Mouse (Mus musculus) heart, adult 11 months (tissue): ENCODE measurements around the gene Rassf1.

Experiments used
- DNase-seq: peaks from one replicate; pipeline ENCODE4 v3.0.0; 2022

The Rassf1 gene

GRCm38 (mm10) chr9:107581584-107581983, 30.2 kb downstream of the Rassf1 start:
- no peak for DNase-seq

DNA sequence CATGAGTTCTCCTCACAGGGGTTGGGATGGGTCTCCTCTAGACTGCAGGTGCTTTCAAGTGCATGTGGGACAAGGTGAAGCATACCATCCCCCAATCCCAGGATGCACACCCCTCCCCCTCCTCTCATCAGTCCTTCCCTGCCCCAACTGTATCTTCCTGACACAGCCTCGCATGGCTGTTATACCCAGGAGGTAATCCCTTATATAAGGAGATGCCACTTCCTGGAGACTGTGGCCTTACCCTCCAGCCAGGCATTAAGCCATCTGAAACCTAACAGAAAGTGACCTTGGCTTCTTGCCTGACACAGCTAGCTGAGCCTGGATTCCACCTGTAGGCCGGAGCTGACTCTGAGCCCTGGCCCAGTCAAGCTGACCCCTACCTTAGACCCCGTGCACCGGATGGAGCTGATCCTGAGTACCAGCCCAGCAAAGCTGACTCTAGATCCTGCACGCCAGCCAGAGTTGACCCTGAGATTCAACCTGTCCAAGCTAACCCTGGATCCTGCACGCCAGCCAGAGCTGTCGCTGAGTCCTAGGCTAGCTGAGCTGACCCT, 31.2 kb downstream of the Rassf1 start:
- peak; percentile 94 for DNase-seq

DNA sequence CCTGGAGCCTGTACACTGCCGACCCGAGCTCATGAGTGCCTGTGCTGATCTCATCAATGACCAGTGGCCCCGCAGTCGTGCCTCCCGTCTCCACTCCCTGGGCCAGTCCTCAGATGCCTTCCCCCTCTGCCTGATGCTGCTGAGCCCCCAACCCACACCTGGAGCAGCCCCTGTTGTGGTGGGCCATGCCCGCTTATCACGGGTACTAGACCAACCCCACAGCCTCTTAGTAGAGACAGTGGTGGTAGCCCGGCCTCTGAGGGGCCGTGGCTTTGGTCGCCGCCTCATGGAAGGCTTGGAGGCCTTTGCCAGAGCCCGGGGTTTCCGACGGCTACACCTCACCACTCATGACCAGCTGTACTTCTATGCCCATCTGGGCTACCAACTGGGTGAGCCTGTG, 31.8 kb downstream of the Rassf1 start:
- DNase-seq: peak; percentile 94

- no peak for DNase-seq
Observed at GRCm38 (mm10) chr9:107586504-107586903, 35.1 kb downstream of the Rassf1 start.

DNA sequence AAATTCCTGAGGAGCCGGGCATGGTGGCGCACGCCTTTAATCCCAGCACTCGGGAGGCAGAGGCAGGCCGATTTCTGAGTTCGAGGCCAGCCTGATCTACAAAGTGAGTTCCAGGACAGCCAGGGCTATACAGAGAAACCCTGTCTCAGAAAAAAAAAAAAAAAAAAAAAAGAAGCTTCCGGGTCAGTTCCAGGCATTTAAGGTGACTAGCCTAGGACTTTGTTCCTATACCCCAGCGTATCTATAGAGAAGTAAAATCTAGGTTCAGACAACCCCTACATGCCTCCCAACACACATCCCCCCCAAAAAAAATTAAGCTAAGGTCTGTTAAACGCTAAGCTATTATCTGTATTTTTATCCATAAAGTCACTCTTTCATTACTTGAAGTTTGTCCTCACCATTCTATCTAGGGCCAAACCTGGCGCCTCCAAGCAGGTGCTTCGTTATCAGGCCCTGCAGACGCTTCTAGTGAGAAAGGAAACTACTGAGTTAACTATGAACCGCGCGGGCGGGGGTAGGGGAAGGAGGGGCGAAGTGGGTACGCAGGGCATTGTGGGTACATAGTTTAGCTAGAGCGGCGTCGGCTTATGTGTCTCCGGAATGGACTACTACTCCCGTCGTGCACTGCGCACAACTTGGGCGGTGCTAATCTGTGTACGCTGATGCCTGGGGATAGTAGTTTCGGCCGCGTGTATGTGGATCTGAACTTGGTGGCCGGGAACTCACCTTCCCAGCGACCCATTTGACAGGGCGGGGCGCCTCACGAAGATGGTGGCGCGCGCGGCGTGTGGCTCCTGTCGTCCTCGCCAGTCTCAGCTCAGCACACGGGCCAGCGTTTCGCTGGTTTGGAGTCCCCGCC, 35.8 kb downstream of the Rassf1 start, which contains the start of gene Ifrd2:
TSS of gene Ifrd2 (plus strand) at position 669 of the 859 bp plus-strand sequence.
- peak; percentile 100 for DNase-seq

DNA sequence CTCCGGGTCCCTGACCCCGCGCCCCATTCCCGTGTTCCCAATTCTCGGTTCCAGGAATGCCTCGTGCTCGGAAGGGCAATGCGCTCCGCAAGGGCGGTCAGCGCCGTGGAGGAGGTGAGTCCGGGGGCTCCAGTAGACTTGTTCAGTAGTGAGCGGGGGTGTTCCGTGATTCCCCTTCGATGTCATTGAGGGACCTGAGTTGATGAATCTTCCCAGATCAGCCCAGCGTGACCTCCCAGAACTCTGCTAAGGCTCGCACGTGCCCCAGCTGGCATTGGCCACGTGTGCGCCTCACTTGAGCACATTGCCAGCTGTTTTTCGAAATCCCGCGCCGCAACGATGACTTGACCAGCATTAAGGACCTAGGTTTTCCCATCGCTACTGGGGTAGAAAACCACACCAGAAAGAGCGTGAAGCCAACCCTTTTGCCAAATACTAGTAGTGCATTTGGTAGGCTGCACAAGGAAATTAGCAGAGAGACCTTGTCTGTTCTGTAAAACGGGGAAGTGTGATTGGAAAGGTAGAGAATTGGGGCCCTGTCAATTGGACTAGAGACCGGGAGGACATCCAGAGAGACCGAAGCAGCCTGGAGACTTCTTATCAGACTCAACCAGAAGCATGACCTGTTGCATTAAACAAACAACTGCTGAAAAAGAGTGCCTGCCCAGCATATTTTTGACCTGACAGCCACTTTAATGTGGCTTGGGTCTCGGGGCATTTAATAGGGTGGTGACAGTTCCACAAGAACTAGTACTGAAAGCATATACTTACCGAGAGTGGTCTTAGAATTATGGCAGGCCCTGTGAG, 36.7 kb downstream of the Rassf1 start:
- DNase-seq: no peak

- DNase-seq: peak; percentile 97
Observed at GRCm38 (mm10) chr9:107590058-107590772, 38.9 kb downstream of the Rassf1 start.

DNA sequence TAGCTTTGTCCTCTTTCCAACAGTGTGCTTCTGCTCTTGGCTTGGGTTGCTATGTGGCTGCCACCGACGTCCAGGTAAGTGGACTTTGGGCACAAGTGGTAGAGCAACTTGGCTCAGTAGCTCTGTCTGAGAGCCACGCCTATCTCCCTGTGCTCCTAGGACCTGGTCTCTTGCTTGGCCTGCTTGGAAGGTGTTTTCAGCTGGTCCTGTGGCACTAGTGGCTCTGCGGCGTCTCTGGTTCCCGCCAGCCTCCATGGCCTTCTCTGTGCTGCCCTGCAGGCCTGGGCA, 39.4 kb downstream of the Rassf1 start:
- DNase-seq: no peak

- DNase-seq: peak; percentile 98
Observed at GRCm38 (mm10) chr9:107593101-107593976, 42.0 kb downstream of the Rassf1 start.

DNA sequence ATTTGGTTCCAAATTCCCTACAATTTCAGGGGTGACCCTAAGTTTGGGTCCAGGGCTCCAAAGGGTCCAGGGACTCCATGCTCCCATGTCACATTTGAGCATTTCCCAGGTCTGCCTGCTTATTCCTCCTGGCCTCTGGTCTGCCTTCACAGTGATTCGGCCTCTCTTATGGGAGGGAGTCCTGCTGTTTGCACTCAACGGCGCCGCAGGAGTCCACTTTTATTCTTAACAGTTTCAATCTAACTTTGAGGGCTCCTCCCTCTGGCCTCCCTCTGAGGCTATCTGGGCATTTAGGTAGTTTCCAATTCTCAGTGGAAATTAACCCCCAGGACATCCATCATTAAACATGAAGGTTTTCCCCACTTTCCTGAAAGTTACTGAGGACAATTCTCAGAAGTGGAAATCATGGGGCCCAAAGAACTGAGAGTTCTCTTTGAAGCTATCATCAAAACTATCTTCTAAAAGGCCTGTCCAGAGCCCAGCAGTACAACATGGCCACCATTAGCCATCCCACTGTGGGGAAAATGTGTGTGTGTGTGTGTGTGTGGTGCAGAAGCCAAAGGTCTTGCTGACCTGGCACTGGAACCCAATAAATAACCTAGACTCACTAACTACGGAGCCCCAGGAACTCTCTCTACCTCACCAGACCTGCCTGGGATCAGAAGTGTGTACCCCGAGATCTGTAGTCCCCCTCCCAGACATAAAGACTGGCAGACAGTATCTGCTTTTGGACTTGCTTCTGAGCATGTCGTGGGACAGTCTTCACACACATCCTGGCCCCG, 43.1 kb downstream of the Rassf1 start:
- DNase-seq: no peak

DNA sequence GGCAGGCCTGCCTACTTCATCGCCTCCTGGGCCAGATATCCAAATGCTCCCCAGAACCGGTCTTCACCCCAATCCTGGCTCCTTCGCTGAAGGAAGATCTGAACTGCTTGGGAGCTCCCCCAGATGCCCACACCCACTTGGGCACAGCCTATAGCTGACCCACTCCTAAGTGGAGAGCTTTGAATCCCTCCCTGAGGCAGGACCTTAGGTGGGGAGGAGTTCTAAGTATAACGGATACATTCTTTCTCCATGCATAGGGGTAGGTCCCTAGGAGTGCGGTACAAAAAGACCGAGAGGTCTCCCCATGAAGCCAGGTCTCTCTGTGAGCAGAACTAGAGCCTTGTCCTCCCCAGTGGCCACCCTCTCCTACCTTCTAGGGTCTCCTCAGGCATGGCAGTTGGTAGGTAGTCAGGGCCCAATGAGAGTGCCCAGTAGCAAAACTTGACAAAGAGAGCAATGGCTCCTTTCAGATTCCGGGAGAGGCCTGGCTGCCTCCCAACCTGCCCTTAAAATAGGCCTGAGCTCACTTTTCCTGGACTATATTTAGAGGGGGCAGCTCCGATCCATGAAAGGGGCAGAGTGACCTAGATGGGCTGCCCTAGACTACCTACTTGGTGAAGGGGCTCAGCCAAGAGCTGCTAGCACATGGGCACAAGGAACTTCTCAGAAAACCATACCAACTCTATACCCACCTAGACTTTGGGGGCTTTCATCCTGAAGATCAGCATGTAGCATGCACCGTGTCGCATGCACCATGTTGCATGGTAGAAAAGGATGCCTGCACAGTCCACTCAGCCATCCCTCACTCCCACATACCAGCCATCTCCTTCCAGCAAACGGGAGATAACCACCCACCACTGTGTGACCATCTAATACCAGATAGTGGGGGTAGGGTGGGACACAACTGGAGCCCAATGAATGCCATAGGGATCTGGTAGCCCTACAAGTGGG, 45.5 kb downstream of the Rassf1 start:
- peak; percentile 98 for DNase-seq

- no peak for DNase-seq
Observed at GRCm38 (mm10) chr9:107598385-107598784, 47.0 kb downstream of the Rassf1 start.

DNA sequence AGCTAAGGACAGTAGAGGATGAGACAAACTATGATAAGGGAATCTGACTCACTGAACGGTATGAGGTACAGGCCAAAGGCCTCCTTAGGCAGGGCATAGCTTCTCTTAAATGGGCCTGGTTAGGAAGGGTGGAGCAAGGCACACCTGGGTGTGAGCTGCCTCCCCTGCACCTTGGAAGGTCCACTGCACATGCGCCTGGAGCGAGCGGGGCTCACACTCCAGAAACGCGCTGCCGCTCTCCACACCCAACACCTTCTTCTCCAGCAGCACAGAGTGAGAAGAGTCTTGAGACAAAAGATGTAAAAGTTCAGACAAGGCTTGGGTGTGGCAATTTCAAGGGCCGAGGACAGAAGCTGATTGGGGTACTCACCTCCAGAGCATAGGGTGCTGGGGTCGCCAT, 48.1 kb downstream of the Rassf1 start:
- no peak for DNase-seq

DNA sequence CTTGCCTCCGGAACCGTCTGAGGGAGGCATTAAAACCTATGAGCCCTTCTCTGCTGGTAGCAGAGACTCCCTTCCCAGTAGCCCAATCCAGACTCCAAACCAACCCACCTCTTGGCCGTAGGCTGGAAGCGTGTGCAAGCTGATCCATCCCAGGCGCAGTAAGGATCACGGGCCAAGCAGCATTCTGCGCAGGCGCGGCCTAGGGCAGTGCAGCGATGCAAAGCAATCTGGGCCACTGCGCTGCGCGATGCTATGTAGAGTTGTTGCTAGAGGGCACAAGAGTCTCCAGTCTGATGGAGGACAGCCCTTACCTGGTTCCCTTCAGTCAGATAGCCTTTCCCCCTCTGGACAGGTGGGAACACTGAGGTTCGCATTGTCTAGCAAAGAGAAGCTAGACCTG, 48.5 kb downstream of the Rassf1 start:
- DNase-seq: no peak

DNA sequence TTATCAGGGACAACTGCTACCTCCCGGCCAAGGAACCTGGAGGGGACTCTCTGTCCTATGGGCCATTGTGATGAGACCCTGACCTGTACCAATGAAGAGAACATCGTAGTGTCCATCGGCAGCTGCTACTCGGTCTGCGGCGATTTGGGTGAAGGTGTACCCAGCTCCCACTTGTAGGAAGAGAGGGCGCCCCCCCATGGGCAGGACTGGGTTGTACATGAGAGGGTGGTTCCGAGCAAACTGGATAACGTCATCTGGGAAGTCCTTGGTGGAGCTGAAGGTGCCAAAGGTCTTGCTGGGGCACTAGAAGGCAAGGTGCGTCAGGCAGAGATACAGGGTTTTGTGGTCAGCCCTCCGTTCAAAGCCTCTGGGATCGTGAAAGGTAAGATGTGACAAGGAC, 49.4 kb downstream of the Rassf1 start:
- no peak for DNase-seq

DNA sequence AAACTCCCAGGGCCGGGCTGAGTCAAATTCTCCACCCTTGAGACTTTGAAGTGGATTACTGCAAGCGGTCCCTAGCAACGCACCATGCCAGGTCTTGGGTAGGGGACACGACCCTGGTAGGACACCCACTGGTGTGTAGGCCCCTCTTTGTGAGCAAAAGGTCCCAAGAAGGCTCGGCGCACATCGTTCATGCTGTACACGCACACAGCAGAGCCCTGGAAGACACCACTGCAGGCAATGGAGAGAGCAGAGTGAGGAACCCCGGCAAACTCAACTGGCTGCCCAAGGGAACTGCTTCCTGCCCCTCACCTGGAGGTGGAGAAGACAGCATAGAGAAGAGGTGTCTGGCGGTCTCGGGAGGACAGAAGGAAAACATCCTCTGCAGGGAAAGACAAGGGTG, 49.9 kb downstream of the Rassf1 start:
- peak; percentile 93 for DNase-seq

DNA sequence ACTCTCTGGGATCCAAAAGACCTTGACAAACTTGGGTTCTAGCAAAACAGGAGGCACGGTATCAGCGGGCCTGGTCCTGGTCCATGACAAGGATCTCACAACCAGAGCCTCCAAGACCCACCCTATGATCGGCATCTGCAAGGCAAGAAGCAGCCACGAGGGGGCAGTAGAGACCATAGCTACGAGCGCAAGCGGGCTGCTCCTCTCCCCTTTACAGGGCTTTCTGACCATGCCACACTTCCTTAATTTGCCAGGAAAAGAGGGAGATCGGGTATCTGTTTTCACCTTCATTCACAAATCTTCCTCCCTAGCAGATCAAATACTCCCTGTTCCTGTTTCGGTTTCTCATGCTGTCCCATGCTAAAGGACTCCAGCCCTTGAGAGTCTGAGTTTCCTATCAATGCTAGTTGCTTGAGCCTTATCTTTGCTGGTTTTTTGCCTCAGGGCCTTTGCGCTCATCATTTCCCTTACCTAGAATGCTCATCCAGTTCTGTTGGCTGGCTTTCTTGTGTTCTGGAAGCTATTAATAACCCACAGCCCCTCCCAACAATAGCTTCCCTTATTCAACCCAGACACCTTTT, 50.8 kb downstream of the Rassf1 start:
- DNase-seq: peak; percentile 98

- DNase-seq: peak; percentile 94
Observed at GRCm38 (mm10) chr9:107603251-107603650, 51.9 kb downstream of the Rassf1 start.

GRCm38 (mm10) chr9:107605041-107605661, 53.8 kb downstream of the Rassf1 start:
- DNase-seq: peak; percentile 95
